Mouse (Mus musculus) kidney, embryonic 14.5 days (tissue): ENCODE measurements at regions not wholly inside any gene's neighbourhood (a gene's known extent, or its start where the extent isn't known, plus 50 kb on each side); places are given as distances from the start of the nearest gene placed in this dataset.

ENCODE experiments used
- ATAC-seq: fragments of 200-750 bp; cut with Nextera tagmentation; 2 replicates; pipeline ENCODE4 v1.8.0; 2017; ENCODE audit warnings: moderate number of reproducible peaks, mild to moderate bottlenecking, moderate TSS enrichment, moderate library complexity; ENCODE audit not compliant: low FRiP score, low TSS enrichment
- H3K27ac ChIP-seq: fragments of 300-500 bp; sonication (generic); 2 replicates; pipeline ENCODE4 v1.5.1; 2014; ENCODE audit warnings: low read depth, mild to moderate bottlenecking, low read length, moderate library complexity, mixed read lengths
- H3K27me3 ChIP-seq: fragments of 300-500 bp; sonication (generic); 2 replicates; pipeline ENCODE4 v1.6.1; 2014; ENCODE audit warnings: mild to moderate bottlenecking, low read length; ENCODE audit not compliant: control insufficient read depth, insufficient read depth
- H3K36me3 ChIP-seq: fragments of 300-500 bp; sonication (generic); 2 replicates; pipeline ENCODE4 v1.6.1; 2014; ENCODE audit warnings: low read length, mixed read lengths; ENCODE audit not compliant: control insufficient read depth, insufficient read depth
- H3K4me1 ChIP-seq: fragments of 300-500 bp; sonication (generic); 2 replicates; pipeline ENCODE4 v1.6.1; 2014; ENCODE audit warnings: low read length, mixed read lengths; ENCODE audit not compliant: control insufficient read depth, insufficient read depth
- H3K4me2 ChIP-seq: fragments of 300-500 bp; sonication (generic); replicated peaks from 2 replicates; pipeline ENCODE4 v1.6.1; 2014; ENCODE audit warnings: low read depth, mild to moderate bottlenecking, low read length
- H3K4me3 ChIP-seq: fragments of 300-500 bp; sonication (generic); 2 replicates; pipeline ENCODE4 v1.5.1; 2014; ENCODE audit warnings: mild to moderate bottlenecking, low read length
- H3K9ac ChIP-seq: fragments of 300-500 bp; sonication (generic); 2 replicates; pipeline ENCODE4 v1.6.1; 2014; ENCODE audit warnings: low read depth, mild to moderate bottlenecking, low read length, moderate library complexity
- H3K9me3 ChIP-seq: fragments of 300-500 bp; sonication (generic); 2 replicates; pipeline ENCODE4 v1.6.1; 2016; ENCODE audit warnings: low read length; ENCODE audit not compliant: control insufficient read depth
- WGBS: fragments of 180-500 bp; shearing (Covaris S2); extraction: QIAGEN DNeasy Blood & Tissue Kit; methylation state at CpG from one replicate; pipeline ENCODE4 v1.1.7; 2014; 5-methylcytosine and 5-hydroxymethylcytosine counted together

GRCm38 (mm10) chr12:64736008-64736663, 181.6 kb upstream of the Gm527 start:
- Histone ChIP-seq H3K4me2 (no peak overlapping the region), H3K36me3 (no peaks in the 10 kb centered on the region), H3K4me1 (no peaks in the 10 kb centered on the region), H3K27ac (no peak overlapping the region), H3K27me3 (no peaks in the 10 kb centered on the region), H3K4me3 (no peak overlapping the region), H3K9ac (no peak overlapping the region), H3K9me3 (no peaks in the 10 kb centered on the region)
- 0% methylated on average over 1 of the region's 1 CpGs for WGBS
- ATAC-seq: 0 out of 2 replicates have a peak, but pooled peaks have one; percentile 28

- no peak for ATAC-seq
- no peaks in the 10 kb centered on the region for H3K4me1 ChIP-seq
- no peaks in the 10 kb centered on the region for H3K9me3 ChIP-seq
- H3K36me3 ChIP-seq: no peaks in the 10 kb centered on the region
- no peak overlapping the region for H3K27ac ChIP-seq
- H3K4me3 ChIP-seq: no peak overlapping the region
- 92% methylated on average over 5 of the region's 5 CpGs for WGBS
- no peak overlapping the region for H3K9ac ChIP-seq
- no peak overlapping the region for H3K4me2 ChIP-seq
- no peaks in the 10 kb centered on the region for H3K27me3 ChIP-seq
Observed at GRCm38 (mm10) chr12:64703419-64703818, 214.3 kb upstream of the Gm527 start.

GRCm38 (mm10) chr12:64701066-64701465, 216.6 kb upstream of the Gm527 start:
- Histone ChIP-seq H3K4me1 (no peaks in the 10 kb centered on the region), H3K27me3 (no peaks in the 10 kb centered on the region), H3K4me3 (no peak overlapping the region), H3K27ac (no peak overlapping the region), H3K36me3 (no peaks in the 10 kb centered on the region), H3K9ac (no peak overlapping the region), H3K9me3 (no peaks in the 10 kb centered on the region), H3K4me2 (no peak overlapping the region)
- whole genome bisulfite sequencing: 67% methylated on average over 3 of the region's 3 CpGs
- ATAC-seq: no peak

GRCm38 (mm10) chr12:64695343-64695742, 220.9 kb upstream of the Fscb start:
- H3K9me3 ChIP-seq: no peaks in the 10 kb centered on the region

GRCm38 (mm10) chr12:64692196-64693169, 218.0 kb upstream of the Fscb start:
- no peak overlapping the region for H3K4me3 ChIP-seq
- no peak overlapping the region for H3K9ac ChIP-seq
- H3K36me3 ChIP-seq: no peaks in the 10 kb centered on the region
- no peaks in the 10 kb centered on the region for H3K27me3 ChIP-seq
- H3K27ac ChIP-seq: peak overlapping the region; percentile 63; the same call in 1 of the 2 replicates
- peak; percentile 83 for ATAC-seq
- WGBS: 13% methylated on average over 10 of the region's 10 CpGs
- no peaks in the 10 kb centered on the region for H3K9me3 ChIP-seq
- H3K4me1 ChIP-seq: peaks cover 10% of the 10 kb centered on the region; the same call in 1 of the 2 replicates
- H3K4me2 ChIP-seq: peak overlapping the region; percentile 15

More at GRCm38 (mm10) chr12:64695343-64695742, 220.9 kb upstream of the Fscb start:
- Histone ChIP-seq H3K36me3 (no peaks in the 10 kb centered on the region), H3K27me3 (no peaks in the 10 kb centered on the region), H3K4me1 (peaks cover 10% of the 10 kb centered on the region; the same call in 1 of the 2 replicates), H3K9ac (no peak overlapping the region), H3K4me3 (no peak overlapping the region), H3K27ac (no peak overlapping the region), H3K4me2 (no peak overlapping the region)
- no peak for ATAC-seq
- 76% methylated on average over 1 of the region's 1 CpGs for WGBS

- Histone ChIP-seq H3K36me3 (no peaks in the 10 kb centered on the region), H3K4me2 (no peak overlapping the region), H3K4me1 (peaks cover 10% of the 10 kb centered on the region; the same call in 1 of the 2 replicates), H3K27ac (no peak overlapping the region), H3K27me3 (no peaks in the 10 kb centered on the region), H3K4me3 (no peak overlapping the region), H3K9me3 (no peaks in the 10 kb centered on the region), H3K9ac (no peak overlapping the region)
- no peak for ATAC-seq
Observed at GRCm38 (mm10) chr12:64689642-64690041, 215.2 kb upstream of the Fscb start.

GRCm38 (mm10) chr12:64688618-64689017, 214.1 kb upstream of the Fscb start:
- Histone ChIP-seq H3K36me3 (no peaks in the 10 kb centered on the region), H3K4me1 (peaks cover 10% of the 10 kb centered on the region; the same call in 1 of the 2 replicates), H3K27me3 (no peaks in the 10 kb centered on the region), H3K9me3 (no peaks in the 10 kb centered on the region), H3K4me2 (no peak overlapping the region), H3K4me3 (no peak overlapping the region), H3K27ac (no peak overlapping the region), H3K9ac (no peak overlapping the region)
- 67% methylated on average over 1 of the region's 1 CpGs for WGBS
- no peak for ATAC-seq

GRCm38 (mm10) chr12:64640864-64641416, 166.4 kb upstream of the Fscb start:
- Histone ChIP-seq H3K9me3 (no peaks in the 10 kb centered on the region), H3K27me3 (no peaks in the 10 kb centered on the region), H3K4me1 (no peaks in the 10 kb centered on the region), H3K4me3 (no peak overlapping the region), H3K9ac (no peak overlapping the region), H3K36me3 (no peaks in the 10 kb centered on the region), H3K4me2 (no peak overlapping the region), H3K27ac (no peak overlapping the region)
- no peak for ATAC-seq
- WGBS: 37% methylated on average over 1 of the region's 1 CpGs

- Histone ChIP-seq H3K4me2 (no peak overlapping the region), H3K9me3 (no peaks in the 10 kb centered on the region), H3K4me3 (no peak overlapping the region), H3K9ac (no peak overlapping the region), H3K36me3 (no peaks in the 10 kb centered on the region), H3K27me3 (no peaks in the 10 kb centered on the region), H3K27ac (no peak overlapping the region), H3K4me1 (no peaks in the 10 kb centered on the region)
- ATAC-seq: no peak
Observed at GRCm38 (mm10) chr12:64614877-64615276, 140.4 kb upstream of the Fscb start.
